Mouse (Mus musculus): ENCODE measurements around the gene Pacsin3.
A peak's percentile ranks its signal among the peaks of the same experiment; 100 is the strongest.
"Not testable (repeated sequence)": the region's sequence is repeated elsewhere in the genome, so short reads cannot be mapped to it uniquely, and the experiment has no call there.

Pacsin3 gene

GRCm38 (mm10) chr2:91255661-91256150, at the start of gene Pacsin3:
Gene Pacsin3 (plus strand): TSS chr2:91255954.
- no peak for DNase-seq (ENCODE audit: low spot score)

- DNase-seq (ENCODE audit: low spot score) = no peak
Observed at GRCm38 (mm10) chr2:91206254-91206775, 49.4 kb upstream of the Pacsin3 start.

GRCm38 (mm10) chr2:91213311-91213710, 42.4 kb upstream of the Pacsin3 start:
- DNase-seq (ENCODE audit: low spot score) = no peak

- no peak for DNase-seq (ENCODE audit: low spot score)
Observed at GRCm38 (mm10) chr2:91217032-91217431, 38.7 kb upstream of the Pacsin3 start.

GRCm38 (mm10) chr2:91220501-91220900, 35.3 kb upstream of the Pacsin3 start:
- DNase-seq (ENCODE audit: low spot score) = no peak

- no peak for DNase-seq (ENCODE audit: low spot score)
Observed at GRCm38 (mm10) chr2:91223614-91224013, 32.1 kb upstream of the Pacsin3 start.

GRCm38 (mm10) chr2:91229735-91230134, 26.0 kb upstream of the Pacsin3 start:
- no peak for DNase-seq (ENCODE audit: low spot score)

GRCm38 (mm10) chr2:91236601-91237510, 18.9 kb upstream of the Pacsin3 start, which contains the start of gene Ddb2:
Gene Ddb2 (minus strand): TSS chr2:91236982.
- DNase-seq (ENCODE audit: low spot score) = peak; percentile 65

- DNase-seq (ENCODE audit: low spot score) = not testable (repeated sequence)
Observed at GRCm38 (mm10) chr2:91237511-91238080, 18.2 kb upstream of the Pacsin3 start.

- no peak for DNase-seq (ENCODE audit: low spot score)
Observed at GRCm38 (mm10) chr2:91242547-91242946, 13.2 kb upstream of the Pacsin3 start.

- no peak for DNase-seq (ENCODE audit: low spot score)
Observed at GRCm38 (mm10) chr2:91243416-91243815, 12.3 kb upstream of the Pacsin3 start.

GRCm38 (mm10) chr2:91244557-91245228, 11.1 kb upstream of the Pacsin3 start:
- no peak for DNase-seq (ENCODE audit: low spot score)

GRCm38 (mm10) chr2:91248366-91248765, 7.4 kb upstream of the Pacsin3 start:
- no peak for DNase-seq (ENCODE audit: low spot score)

GRCm38 (mm10) chr2:91252001-91252400, 3.8 kb upstream of the Pacsin3 start:
- no peak for DNase-seq (ENCODE audit: low spot score)

GRCm38 (mm10) chr2:91252512-91252911, 3.2 kb upstream of the Pacsin3 start:
- no peak for DNase-seq (ENCODE audit: low spot score)

- DNase-seq (ENCODE audit: low spot score) = no peak
Observed at GRCm38 (mm10) chr2:91254725-91255380, 901 bp upstream of the Pacsin3 start.

- DNase-seq (ENCODE audit: low spot score) = peak; percentile 50
Observed at GRCm38 (mm10) chr2:91256256-91257125, 737 bp downstream of the Pacsin3 start.

- DNase-seq (ENCODE audit: low spot score) = peak; percentile 31
Observed at GRCm38 (mm10) chr2:91257126-91257980, 1.6 kb downstream of the Pacsin3 start.

- DNase-seq (ENCODE audit: low spot score) = no peak
Observed at GRCm38 (mm10) chr2:91258054-91258453, 2.3 kb downstream of the Pacsin3 start.

- DNase-seq (ENCODE audit: low spot score) = no peak
Observed at GRCm38 (mm10) chr2:91258830-91259229, 3.1 kb downstream of the Pacsin3 start.

Data from ovary, postnatal 10 days (tissue).